Mouse (Mus musculus): Measurements from ENCODE around the gene Cd109. TPM values are rescaled to one million over a fixed set of nuclear protein-coding genes. Genes with fewer than 3 reads are reported as not detected.

Gene Cd109
- under 1 TPM; 0.47 to 0.93 TPM for total RNA-seq (2021)
- long read RNA-seq, experiment 1: 0 reads
- long read RNA-seq, experiment 2: 0 reads

GRCm38 (mm10) chr9:78615401-78616021 lies at the start of gene Cd109:
Gene Cd109 (plus strand): TSS chr9:78615546.
- intact Hi-C loops (cut with DNase I): no loop called here
- H3K27ac ChIP-seq: no peak within 1 kb of the TSS
- peak within 1 kb of the TSS; percentile 55 for H3K4me3 ChIP-seq
- TF ChIP-seq CTCF (IDR thresholded peaks at IDR 0.05): no peak
- DNase-seq (ENCODE audit: extremely low spot score in 1 of 2, low spot score in 2 of 2): peak; percentile 13 to 27

- intact Hi-C loops (cut with DNase I): no loop called here
- no peak overlapping the region for H3K27ac ChIP-seq
- no peak for DNase-seq (ENCODE audit: extremely low spot score in 1 of 2, low spot score in 2 of 2)
- TF ChIP-seq CTCF (IDR thresholded peaks at IDR 0.05): no peak
- no peak overlapping the region for H3K4me3 ChIP-seq
These were observed 45.4 kb upstream of the Cd109 start for GRCm38 (mm10) chr9:78569934-78570333.

- intact Hi-C loops (cut with DNase I): no loop called here
- H3K27ac ChIP-seq: no peak overlapping the region
These were observed 38.9 kb upstream of the Cd109 start for GRCm38 (mm10) chr9:78576466-78576865.

DNA sequence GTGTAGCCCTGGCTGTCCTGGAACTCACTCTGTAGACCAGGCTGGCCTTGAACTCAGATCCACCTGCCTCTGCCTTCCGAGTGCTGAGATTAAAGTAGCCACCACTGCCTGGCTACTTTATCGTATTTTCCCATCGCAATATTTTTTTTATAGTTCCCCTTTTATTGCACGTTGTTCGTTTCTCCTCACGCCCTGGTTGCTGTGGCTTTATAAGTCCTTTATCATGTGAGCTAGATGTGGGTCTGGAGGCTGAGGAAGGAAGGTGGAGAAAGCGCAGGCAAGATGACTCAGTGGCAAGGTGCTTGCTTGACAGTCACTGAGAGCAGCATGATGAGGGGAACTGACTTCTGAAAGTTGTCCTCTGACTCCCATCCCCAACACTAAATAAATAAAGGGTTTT lies 36.5 kb upstream of the Cd109 start:
- intact Hi-C loops (cut with DNase I): no loop called here
- DNase-seq (ENCODE audit: extremely low spot score in 1 of 2, low spot score in 2 of 2): no peak
- Histone ChIP-seq H3K4me3 (no peak overlapping the region), H3K27ac (no peak overlapping the region)
- no peak for TF ChIP-seq CTCF (IDR thresholded peaks at IDR 0.05)

More at GRCm38 (mm10) chr9:78576466-78576865, 38.9 kb upstream of the Cd109 start:
- no peak for DNase-seq (ENCODE audit: extremely low spot score in 1 of 2, low spot score in 2 of 2)
- H3K4me3 ChIP-seq: no peak overlapping the region
- TF ChIP-seq CTCF (IDR thresholded peaks at IDR 0.05): no peak

DNA sequence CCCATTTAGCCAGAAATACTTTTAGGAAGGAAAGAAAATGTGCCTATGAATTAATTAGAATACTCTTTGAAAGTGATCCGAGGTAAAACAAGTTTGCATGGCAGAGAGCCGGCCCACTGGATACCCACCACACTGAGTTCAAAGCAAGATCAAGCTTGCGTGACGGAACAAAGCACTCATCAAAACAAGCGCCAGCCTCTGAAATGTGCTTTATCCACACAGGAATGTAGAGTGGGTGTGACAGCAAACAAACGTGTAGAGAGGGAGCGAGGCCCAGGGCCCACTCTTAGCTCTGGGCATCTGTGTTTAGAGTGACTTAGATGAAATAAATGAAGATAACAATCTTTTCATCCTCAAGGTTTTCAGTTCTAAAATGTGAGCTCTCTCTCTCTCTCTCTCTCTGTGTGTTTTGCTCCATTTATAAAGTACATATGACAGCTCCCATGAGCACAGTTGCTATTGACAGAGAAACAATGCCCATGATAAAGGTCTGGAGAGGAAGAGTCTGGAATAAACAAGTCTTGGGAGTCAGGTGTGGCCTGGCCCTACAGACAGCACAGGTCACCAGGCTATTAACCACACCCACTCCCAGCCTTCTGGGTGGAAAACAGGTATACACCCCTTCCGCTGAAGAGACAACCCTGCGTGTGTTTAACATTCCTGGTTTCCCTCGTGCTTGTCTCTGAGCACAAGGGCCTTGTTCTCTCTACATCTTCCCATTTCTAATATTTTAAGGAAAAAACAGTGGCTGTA lies 35.5 kb upstream of the Cd109 start:
- TF ChIP-seq CTCF (IDR thresholded peaks at IDR 0.05): no peak
- DNase-seq (ENCODE audit: extremely low spot score in 1 of 2, low spot score in 2 of 2): no peak
- H3K4me3 ChIP-seq: no peak overlapping the region
- no peak overlapping the region for H3K27ac ChIP-seq
- intact Hi-C loops (cut with DNase I): no loop called here

DNA sequence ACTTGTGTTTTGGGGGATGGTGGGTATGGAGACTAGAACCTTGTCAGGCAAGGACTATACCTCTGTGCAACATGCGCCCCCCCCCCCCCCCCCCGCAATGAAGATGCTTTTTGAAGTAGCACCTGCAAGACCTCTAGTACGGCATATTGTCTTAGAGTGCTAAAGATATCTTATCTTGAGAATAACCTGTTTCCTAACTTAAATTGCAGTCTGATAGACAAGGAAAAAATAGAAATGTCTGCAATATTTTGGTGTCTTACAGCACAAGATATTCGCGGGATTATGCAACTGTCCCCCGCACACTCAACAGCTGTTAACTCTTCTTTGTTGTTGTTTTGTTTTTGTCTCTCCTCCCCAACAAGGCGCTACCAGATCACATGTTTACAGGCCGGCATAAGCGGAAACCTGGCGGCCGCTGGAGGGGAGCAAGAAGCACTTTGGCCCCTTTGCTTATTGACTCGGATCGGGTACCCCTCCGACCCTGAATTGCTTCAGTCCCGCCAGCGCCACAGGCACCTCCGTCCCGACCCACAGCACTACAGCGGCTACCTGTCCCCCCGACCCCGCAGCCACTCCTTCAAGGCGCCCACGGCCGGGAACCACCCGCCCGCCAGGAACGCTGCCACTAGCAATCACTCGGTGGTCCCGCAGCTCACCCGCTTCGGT lies 28.0 kb upstream of the Cd109 start:
- peak; percentile 1; the same call in 1 of the 2 replicates for TF ChIP-seq CTCF (IDR thresholded peaks at IDR 0.05)
- intact Hi-C loops (cut with DNase I): no loop called here
- DNase-seq (ENCODE audit: extremely low spot score in 1 of 2, low spot score in 2 of 2): no peak
- peak overlapping the region; percentile 87 for H3K4me3 ChIP-seq
- H3K27ac ChIP-seq: peak overlapping the region; percentile 83

GRCm38 (mm10) chr9:78587914-78588313 lies 27.4 kb upstream of the Cd109 start, which contains the start of gene Slc17a5:
Gene Slc17a5 (minus strand): TSS chr9:78588041.
- H3K4me3 ChIP-seq: peak within 1 kb of the TSS; percentile 87
- DNase-seq (ENCODE audit: extremely low spot score in 1 of 2, low spot score in 2 of 2): peak; percentile 89 to 91
- peak within 1 kb of the TSS; percentile 83 for H3K27ac ChIP-seq
- intact Hi-C loops (cut with DNase I): no loop called here
- no peak for TF ChIP-seq CTCF (IDR thresholded peaks at IDR 0.05)

- TF ChIP-seq CTCF (IDR thresholded peaks at IDR 0.05): no peak
- Histone ChIP-seq H3K27ac (peak overlapping the region; percentile 83), H3K4me3 (peak overlapping the region; percentile 87)
- DNase-seq (ENCODE audit: extremely low spot score in 1 of 2, low spot score in 2 of 2): peak in 1 of 2 experiments; percentile 18
- intact Hi-C loops (cut with DNase I): no loop called here
These were observed 26.8 kb upstream of the Cd109 start for GRCm38 (mm10) chr9:78588411-78589033.

- no peak overlapping the region for H3K4me3 ChIP-seq
- intact Hi-C loops (cut with DNase I): no loop called here
- DNase-seq (ENCODE audit: extremely low spot score in 1 of 2, low spot score in 2 of 2): no peak
- H3K27ac ChIP-seq: no peak overlapping the region
- no peak for TF ChIP-seq CTCF (IDR thresholded peaks at IDR 0.05)
These were observed 24.9 kb upstream of the Cd109 start for GRCm38 (mm10) chr9:78590471-78590870.

DNA sequence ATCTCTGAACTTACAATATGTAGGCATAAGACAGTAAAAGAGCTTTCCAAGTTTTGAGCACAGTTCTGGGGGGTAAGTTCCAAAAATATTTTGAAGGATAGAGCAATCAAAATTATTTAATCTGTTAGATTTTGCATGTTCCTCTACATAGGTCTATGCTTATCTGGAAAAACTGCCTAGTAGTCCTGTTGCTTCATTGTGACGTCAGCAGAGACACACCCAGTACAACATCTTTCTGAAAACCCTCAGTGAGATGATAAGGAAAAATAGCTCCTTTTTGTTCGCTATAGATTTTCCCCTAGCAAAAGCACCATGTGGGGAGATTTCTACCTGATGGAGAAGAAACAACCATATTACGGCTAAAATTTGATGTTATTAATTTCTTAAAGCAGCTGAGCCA lies 20.1 kb upstream of the Cd109 start:
- intact Hi-C loops (cut with DNase I): loop anchor here (5.0 kb wide), 1 partner anchor 1127 kb away; no protein-coding TSS in a partner anchor
- no peak for TF ChIP-seq CTCF (IDR thresholded peaks at IDR 0.05)
- Histone ChIP-seq H3K27ac (no peak overlapping the region), H3K4me3 (no peak overlapping the region)
- no peak for DNase-seq (ENCODE audit: extremely low spot score in 1 of 2, low spot score in 2 of 2)

GRCm38 (mm10) chr9:78595769-78596555 lies 19.4 kb upstream of the Cd109 start:
- no peak for DNase-seq (ENCODE audit: extremely low spot score in 1 of 2, low spot score in 2 of 2)
- intact Hi-C loops (cut with DNase I): loop anchor here (5.0 kb wide), 1 partner anchor 1126 kb away; no protein-coding TSS in a partner anchor
- Histone ChIP-seq H3K4me3 (no peak overlapping the region), H3K27ac (no peak overlapping the region)
- no peak for TF ChIP-seq CTCF (IDR thresholded peaks at IDR 0.05)
